Mouse (Mus musculus): Measurements from ENCODE around the gene Havcr1. TPM values are rescaled to one million over a fixed set of nuclear protein-coding genes. Genes with fewer than 3 reads are reported as not detected.

The Havcr1 gene
- total and polyA plus RNA-seq, 2 experiments from 2014 or later = not detected

GRCm38 (mm10) chr11:46776879-46777278 is 42.0 kb downstream of the Havcr1 start:
- Histone ChIP-seq H3K4me3 (ENCODE audit: low read depth, low read length) (no peak overlapping the region), H3K27me3 (ENCODE audit: control insufficient read depth, insufficient read depth, low read length) (no peaks in the 10 kb centered on the region), H3K9ac (replicated peaks; ENCODE audit: low read depth, low read length) (no peak overlapping the region), H3K4me2 (ENCODE audit: low read depth, low read length) (no peak overlapping the region), H3K27ac (ENCODE audit: low read depth) (no peak overlapping the region), H3K9me3 (replicated peaks; ENCODE audit: control insufficient read depth, low read length) (no peaks in the 10 kb centered on the region), H3K36me3 (replicated peaks; ENCODE audit: control insufficient read depth, insufficient read depth, low read length) (no peaks in the 10 kb centered on the region), H3K4me1 (ENCODE audit: control insufficient read depth, insufficient read depth) (no peaks in the 10 kb centered on the region)
- ATAC-seq (ENCODE audit: insufficient read depth, low read depth) = no peak
- TF ChIP-seq CTCF (IDR thresholded peaks at IDR 0.05; ENCODE audit: low read depth) = no peak
- no peak for TF ChIP-seq EP300 (IDR thresholded peaks at IDR 0.05; ENCODE audit: low read depth)
- DNase-seq (ENCODE audit: low spot score) = no peak
- WGBS = 71% methylated on average over 3 of the region's 3 CpGs

- WGBS = 78% methylated on average over 2 of the region's 2 CpGs
These were observed 44.9 kb downstream of the Havcr1 start for GRCm38 (mm10) chr11:46779811-46780210.

GRCm38 (mm10) chr11:46804440-46804839 is 69.6 kb downstream of the Havcr1 start:
- no peaks in the 10 kb centered on the region for H3K4me1 ChIP-seq (ENCODE audit: control insufficient read depth, insufficient read depth)
- no peak overlapping the region for H3K27ac ChIP-seq (ENCODE audit: low read depth)
- TF ChIP-seq EP300 (IDR thresholded peaks at IDR 0.05; ENCODE audit: low read depth) (no peak), CTCF (IDR thresholded peaks at IDR 0.05; ENCODE audit: low read depth) (no peak)
- H3K27me3 ChIP-seq (ENCODE audit: control insufficient read depth, insufficient read depth, low read length) = no peaks in the 10 kb centered on the region
- no peak overlapping the region for H3K9ac ChIP-seq (replicated peaks; ENCODE audit: low read depth, low read length)
- no peak overlapping the region for H3K4me2 ChIP-seq (ENCODE audit: low read depth, low read length)
- 69% methylated on average over 2 of the region's 2 CpGs for WGBS
- H3K36me3 ChIP-seq (replicated peaks; ENCODE audit: control insufficient read depth, insufficient read depth, low read length) = no peaks in the 10 kb centered on the region
- H3K4me3 ChIP-seq (ENCODE audit: low read depth, low read length) = no peak overlapping the region
- DNase-seq (ENCODE audit: low spot score) (no peak), ATAC-seq (ENCODE audit: insufficient read depth, low read depth) (no peak)
- H3K9me3 ChIP-seq (replicated peaks; ENCODE audit: control insufficient read depth, low read length) = no peaks in the 10 kb centered on the region

More at GRCm38 (mm10) chr11:46779811-46780210, 44.9 kb downstream of the Havcr1 start:
- Histone ChIP-seq H3K27ac (ENCODE audit: low read depth) (no peak overlapping the region), H3K36me3 (replicated peaks; ENCODE audit: control insufficient read depth, insufficient read depth, low read length) (no peaks in the 10 kb centered on the region), H3K4me2 (ENCODE audit: low read depth, low read length) (no peak overlapping the region), H3K27me3 (ENCODE audit: control insufficient read depth, insufficient read depth, low read length) (no peaks in the 10 kb centered on the region), H3K9me3 (replicated peaks; ENCODE audit: control insufficient read depth, low read length) (no peaks in the 10 kb centered on the region), H3K9ac (replicated peaks; ENCODE audit: low read depth, low read length) (no peak overlapping the region), H3K4me3 (ENCODE audit: low read depth, low read length) (no peak overlapping the region), H3K4me1 (ENCODE audit: control insufficient read depth, insufficient read depth) (no peaks in the 10 kb centered on the region)
- DNase-seq (ENCODE audit: low spot score) = no peak
- ATAC-seq (ENCODE audit: insufficient read depth, low read depth) = no peak
- TF ChIP-seq EP300 (IDR thresholded peaks at IDR 0.05; ENCODE audit: low read depth) = no peak
- no peak for TF ChIP-seq CTCF (IDR thresholded peaks at IDR 0.05; ENCODE audit: low read depth)

- no peak for DNase-seq (ENCODE audit: low spot score)
These were observed 75.6 kb downstream of the Havcr1 start, which contains the start of gene Timd4 for GRCm38 (mm10) chr11:46810511-46810910. TSS of gene Timd4 (plus strand) at chr11:46810800.

GRCm38 (mm10) chr11:46817692-46818091 is 82.8 kb downstream of the Havcr1 start:
- 87% methylated on average over 5 of the region's 5 CpGs for WGBS
- no peak for TF ChIP-seq CTCF (IDR thresholded peaks at IDR 0.05; ENCODE audit: low read depth)
- TF ChIP-seq EP300 (IDR thresholded peaks at IDR 0.05; ENCODE audit: low read depth) = no peak

More at GRCm38 (mm10) chr11:46810511-46810910, 75.6 kb downstream of the Havcr1 start, which contains the start of gene Timd4:
- TF ChIP-seq CTCF (IDR thresholded peaks at IDR 0.05; ENCODE audit: low read depth) (no peak), EP300 (IDR thresholded peaks at IDR 0.05; ENCODE audit: low read depth) (no peak)
- H3K4me1 ChIP-seq (ENCODE audit: control insufficient read depth, insufficient read depth) = no peaks in the 10 kb centered on the region
- no peaks in the 10 kb centered on the region for H3K27me3 ChIP-seq (ENCODE audit: control insufficient read depth, insufficient read depth, low read length)
- no peak within 1 kb of the TSS for H3K9ac ChIP-seq (replicated peaks; ENCODE audit: low read depth, low read length)
- no peak within 1 kb of the TSS for H3K4me2 ChIP-seq (ENCODE audit: low read depth, low read length)
- no peaks in the 10 kb centered on the region for H3K9me3 ChIP-seq (replicated peaks; ENCODE audit: control insufficient read depth, low read length)
- WGBS = 68% methylated on average over 5 of the region's 5 CpGs
- H3K4me3 ChIP-seq (ENCODE audit: low read depth, low read length) = no peak within 1 kb of the TSS
- H3K36me3 ChIP-seq (replicated peaks; ENCODE audit: control insufficient read depth, insufficient read depth, low read length) = no peaks in the 10 kb centered on the region
- no peak for ATAC-seq (ENCODE audit: insufficient read depth, low read depth)
- H3K27ac ChIP-seq (ENCODE audit: low read depth) = no peak within 1 kb of the TSS

GRCm38 (mm10) chr11:46819930-46820329 is 85.0 kb downstream of the Havcr1 start:
- Histone ChIP-seq H3K9me3 (replicated peaks; ENCODE audit: control insufficient read depth, low read length) (no peaks in the 10 kb centered on the region), H3K36me3 (replicated peaks; ENCODE audit: control insufficient read depth, insufficient read depth, low read length) (no peaks in the 10 kb centered on the region), H3K4me1 (ENCODE audit: control insufficient read depth, insufficient read depth) (no peaks in the 10 kb centered on the region), H3K9ac (replicated peaks; ENCODE audit: low read depth, low read length) (no peak overlapping the region), H3K27ac (ENCODE audit: low read depth) (no peak overlapping the region), H3K27me3 (ENCODE audit: control insufficient read depth, insufficient read depth, low read length) (no peaks in the 10 kb centered on the region), H3K4me3 (ENCODE audit: low read depth, low read length) (no peak overlapping the region), H3K4me2 (ENCODE audit: low read depth, low read length) (no peak overlapping the region)
- DNase-seq (ENCODE audit: low spot score) = no peak
- TF ChIP-seq CTCF (IDR thresholded peaks at IDR 0.05; ENCODE audit: low read depth) (no peak), EP300 (IDR thresholded peaks at IDR 0.05; ENCODE audit: low read depth) (no peak)
- ATAC-seq (ENCODE audit: insufficient read depth, low read depth) = no peak
- 27% methylated on average over 4 of the region's 4 CpGs for WGBS

More at GRCm38 (mm10) chr11:46817692-46818091, 82.8 kb downstream of the Havcr1 start:
- no peak overlapping the region for H3K27ac ChIP-seq (ENCODE audit: low read depth)
- no peak overlapping the region for H3K4me2 ChIP-seq (ENCODE audit: low read depth, low read length)
- no peaks in the 10 kb centered on the region for H3K9me3 ChIP-seq (replicated peaks; ENCODE audit: control insufficient read depth, low read length)
- no peaks in the 10 kb centered on the region for H3K4me1 ChIP-seq (ENCODE audit: control insufficient read depth, insufficient read depth)
- no peak overlapping the region for H3K9ac ChIP-seq (replicated peaks; ENCODE audit: low read depth, low read length)
- DNase-seq (ENCODE audit: low spot score) (no peak), ATAC-seq (ENCODE audit: insufficient read depth, low read depth) (no peak)
- no peaks in the 10 kb centered on the region for H3K36me3 ChIP-seq (replicated peaks; ENCODE audit: control insufficient read depth, insufficient read depth, low read length)
- no peaks in the 10 kb centered on the region for H3K27me3 ChIP-seq (ENCODE audit: control insufficient read depth, insufficient read depth, low read length)
- H3K4me3 ChIP-seq (ENCODE audit: low read depth, low read length) = no peak overlapping the region

Other genes with a start within 250 kb of the Havcr1 start
- not detected in 2 replicates for gene Gm12169, start 210.9 kb upstream of the Havcr1 start, total RNA-seq (2014; rRNA removed; ENCODE audit: low replicate concordance)
- gene Gm12169, start 210.9 kb upstream of the Havcr1 start, polyA plus RNA-seq (2015; fragmentation: Nextera tagmentation; extraction: Ambion mirVana) = not detected in 2 replicates
- gene BC053393, start 163.5 kb upstream of the Havcr1 start, total RNA-seq (2014; rRNA removed; ENCODE audit: low replicate concordance) = not detected in 2 replicates
- 0.05 and 0.07 TPM in 2 replicates for gene BC053393, start 163.5 kb upstream of the Havcr1 start, polyA plus RNA-seq (2015; fragmentation: Nextera tagmentation; extraction: Ambion mirVana)
- gene Dppa1, start 105.8 kb upstream of the Havcr1 start, total RNA-seq (2014; rRNA removed; ENCODE audit: low replicate concordance) = not detected in 2 replicates
- gene Dppa1, start 105.8 kb upstream of the Havcr1 start, polyA plus RNA-seq (2015; fragmentation: Nextera tagmentation; extraction: Ambion mirVana) = not detected in 2 replicates
- gene Timd2, start 28.0 kb upstream of the Havcr1 start, total RNA-seq (2014; rRNA removed; ENCODE audit: low replicate concordance) = not detected in 2 replicates
- not detected in 2 replicates for gene Timd2, start 28.0 kb upstream of the Havcr1 start, polyA plus RNA-seq (2015; fragmentation: Nextera tagmentation; extraction: Ambion mirVana)
- gene Timd4, start 75.7 kb downstream of the Havcr1 start, total RNA-seq (2014; rRNA removed; ENCODE audit: low replicate concordance) = 0.15 TPM in 1 of 2 replicates, not detected in the other
- 0.10 TPM in 1 of 2 replicates, not detected in the other for gene Timd4, start 75.7 kb downstream of the Havcr1 start, polyA plus RNA-seq (2015; fragmentation: Nextera tagmentation; extraction: Ambion mirVana)

Measured in heart, postnatal 0 days (tissue).